Mouse (Mus musculus) liver, embryonic 12.5 days (tissue): ENCODE results near the gene Ces1e. TPM values are rescaled to one million over a fixed set of nuclear protein-coding genes. Genes with fewer than 3 reads are reported as not detected.

Source experiments
- ATAC-seq: fragments of 200-750 bp; cut with Nextera tagmentation; 2 replicates; pipeline ENCODE4 v1.8.0; 2017; ENCODE audit warnings: moderate number of reproducible peaks, mild to moderate bottlenecking, moderate library complexity
- H3K27ac ChIP-seq: fragments of 300-500 bp; sonication (generic); 2 replicates; pipeline ENCODE4 v1.5.1; 2016; ENCODE audit warnings: mild to moderate bottlenecking
- H3K27me3 ChIP-seq: fragments of 300-500 bp; sonication (generic); replicated peaks from 2 replicates; pipeline ENCODE4 v1.6.1; 2016; ENCODE audit warnings: mild to moderate bottlenecking, moderate library complexity
- H3K36me3 ChIP-seq: fragments of 300-500 bp; sonication (generic); 2 replicates; pipeline ENCODE4 v1.6.1; 2016; ENCODE audit warnings: mild to moderate bottlenecking, moderate library complexity
- H3K4me1 ChIP-seq: fragments of 300-500 bp; sonication (generic); 2 replicates; pipeline ENCODE4 v1.6.1; 2016
- H3K4me2 ChIP-seq: fragments of 300-500 bp; sonication (generic); 2 replicates; pipeline ENCODE4 v1.6.1; 2016; ENCODE audit warnings: mild to moderate bottlenecking, moderate library complexity
- H3K4me3 ChIP-seq: fragments of 300-500 bp; sonication (generic); 2 replicates; pipeline ENCODE4 v1.5.1; 2016; ENCODE audit warnings: mild to moderate bottlenecking, moderate library complexity
- H3K9ac ChIP-seq: fragments of 300-500 bp; sonication (generic); 2 replicates; pipeline ENCODE4 v1.6.1; 2016; ENCODE audit warnings: mild to moderate bottlenecking, moderate library complexity
- H3K9me3 ChIP-seq: fragments of 300-500 bp; sonication (generic); replicated peaks from 2 replicates; pipeline ENCODE4 v1.6.1; 2016; ENCODE audit warnings: mild to moderate bottlenecking, moderate library complexity
- WGBS: fragments of 180-500 bp; shearing (Covaris S2); methylation state at CpG from one replicate; pipeline ENCODE4 v1.1.7; 2016; ENCODE audit not compliant: insufficient replicate concordance; 5-methylcytosine and 5-hydroxymethylcytosine counted together
- polyA plus RNA-seq: library from polyadenylated mRNA; unstranded; fragments of >200 nt; fragmentation: Nextera tagmentation; extraction: Ambion mirVana; gene quantifications from 2 replicates; pipeline ENCODE4 v1.2.1, GENCODE M21; 2016

The Ces1e gene
- polyA plus RNA-seq, 1 experiment from 2014 or later: 0.11 TPM

DNA sequence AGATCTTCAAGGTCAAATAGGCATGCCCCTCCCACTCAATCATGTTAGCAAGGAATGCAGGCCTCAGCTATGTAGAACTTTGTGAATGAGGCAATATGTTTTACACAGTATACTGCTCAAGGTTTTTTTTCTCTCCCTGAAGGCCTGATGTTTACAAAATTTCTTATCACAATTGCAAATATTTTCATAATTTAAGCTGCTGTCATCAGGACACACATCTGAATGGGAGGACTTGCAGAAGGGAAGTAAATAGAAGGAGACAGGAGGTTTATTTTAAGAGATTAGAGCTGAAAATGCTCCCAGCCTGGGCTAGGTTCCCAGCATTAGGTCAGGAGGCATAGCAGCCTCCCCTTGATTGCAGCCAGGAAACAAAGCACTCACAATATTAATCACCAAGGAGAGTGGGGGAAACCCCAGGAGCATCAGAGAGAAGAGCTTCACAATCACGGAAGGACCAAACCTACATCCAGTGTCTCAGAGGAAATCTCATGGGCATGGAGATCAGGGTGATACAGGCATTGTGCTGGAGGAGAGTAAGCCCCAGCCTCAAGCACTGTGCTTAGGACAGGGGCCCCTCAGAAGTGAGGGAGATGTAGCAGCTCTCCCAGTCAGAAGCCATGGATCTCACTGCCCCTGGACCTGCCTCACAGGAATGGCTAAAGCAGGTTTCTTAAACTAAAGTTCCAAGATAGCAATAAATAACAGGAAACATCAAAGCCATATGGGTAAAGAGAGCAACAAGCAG is 57.4 kb downstream of the Ces1e start:
- no peak overlapping the region for H3K27ac ChIP-seq
- no peaks in the 10 kb centered on the region for H3K9me3 ChIP-seq
- H3K4me2 ChIP-seq: no peak overlapping the region
- ATAC-seq: no peak
- H3K27me3 ChIP-seq: no peaks in the 10 kb centered on the region
- no peaks in the 10 kb centered on the region for H3K36me3 ChIP-seq
- no peaks in the 10 kb centered on the region for H3K4me1 ChIP-seq
- 44% methylated on average over 1 of the region's 1 CpGs for WGBS
- no peak overlapping the region for H3K9ac ChIP-seq
- no peak overlapping the region for H3K4me3 ChIP-seq

DNA sequence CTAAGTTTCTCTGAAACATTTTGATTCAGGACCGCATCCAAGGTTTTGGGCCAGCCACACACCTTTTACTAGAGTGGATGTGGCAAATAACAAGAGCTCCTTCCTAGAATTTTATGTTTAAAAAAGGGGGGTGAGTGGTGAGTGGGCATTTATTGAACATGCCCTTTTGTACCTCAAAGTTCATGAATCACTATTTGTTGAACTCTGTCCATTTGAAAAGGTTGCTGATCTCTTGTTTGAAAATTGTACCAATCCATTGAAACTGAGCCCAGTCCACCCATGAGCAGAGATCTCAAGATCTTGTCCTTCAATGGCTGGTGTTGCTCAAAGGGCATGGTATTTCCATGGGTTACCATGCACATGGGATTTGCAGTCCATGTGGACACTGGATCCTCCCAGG is 66.1 kb downstream of the Ces1e start:
- 79% methylated on average over 1 of the region's 1 CpGs for WGBS
- no peaks in the 10 kb centered on the region for H3K9me3 ChIP-seq
- no peak overlapping the region for H3K4me3 ChIP-seq
- H3K9ac ChIP-seq: no peak overlapping the region
- no peak for ATAC-seq
- no peaks in the 10 kb centered on the region for H3K36me3 ChIP-seq
- no peak overlapping the region for H3K27ac ChIP-seq
- H3K27me3 ChIP-seq: no peaks in the 10 kb centered on the region
- no peak overlapping the region for H3K4me2 ChIP-seq
- no peaks in the 10 kb centered on the region for H3K4me1 ChIP-seq

GRCm38 (mm10) chr8:93151401-93151800 is 78.0 kb downstream of the Ces1e start:
- H3K4me2 ChIP-seq: no peak overlapping the region
- no peaks in the 10 kb centered on the region for H3K36me3 ChIP-seq
- ATAC-seq: no peak
- H3K4me1 ChIP-seq: no peaks in the 10 kb centered on the region
- H3K9ac ChIP-seq: no peak overlapping the region
- no peaks in the 10 kb centered on the region for H3K9me3 ChIP-seq
- H3K27me3 ChIP-seq: no peaks in the 10 kb centered on the region
- H3K27ac ChIP-seq: no peak overlapping the region
- no peak overlapping the region for H3K4me3 ChIP-seq
- 64% methylated on average over 1 of the region's 1 CpGs for WGBS

Other genes starting within 250 kb of the Ces1e start
- not detected in 2 replicates for gene Ces1a, start 181.4 kb downstream of the Ces1e start, polyA plus RNA-seq
- not detected in 2 replicates for gene Ces1b, start 149.6 kb downstream of the Ces1e start, polyA plus RNA-seq
- 0.13 and 0.21 TPM in 2 replicates for gene Ces1c, start 98.3 kb downstream of the Ces1e start, polyA plus RNA-seq
- gene Ces1d, start 31.8 kb downstream of the Ces1e start, polyA plus RNA-seq: 1.5 and 1.8 TPM in 2 replicates
- 0.11 and 0.15 TPM in 2 replicates for gene Ces1f, start 50.1 kb upstream of the Ces1e start, polyA plus RNA-seq
- gene Ces1g, start 107.7 kb upstream of the Ces1e start, polyA plus RNA-seq: 0.19 and 0.23 TPM in 2 replicates
- not detected in 2 replicates for gene Ces1h, start 150.1 kb upstream of the Ces1e start, polyA plus RNA-seq